Mouse (Mus musculus): ENCODE data around the gene Pth2r. TPM values are rescaled to one million over a fixed set of nuclear protein-coding genes. Genes with fewer than 3 reads are reported as not detected.
A peak's percentile ranks its signal among the peaks of the same experiment; 100 is the strongest.

Gene Pth2r
- polyA plus RNA-seq, 1 experiment from 2014 or later: 0.10 TPM

DNA sequence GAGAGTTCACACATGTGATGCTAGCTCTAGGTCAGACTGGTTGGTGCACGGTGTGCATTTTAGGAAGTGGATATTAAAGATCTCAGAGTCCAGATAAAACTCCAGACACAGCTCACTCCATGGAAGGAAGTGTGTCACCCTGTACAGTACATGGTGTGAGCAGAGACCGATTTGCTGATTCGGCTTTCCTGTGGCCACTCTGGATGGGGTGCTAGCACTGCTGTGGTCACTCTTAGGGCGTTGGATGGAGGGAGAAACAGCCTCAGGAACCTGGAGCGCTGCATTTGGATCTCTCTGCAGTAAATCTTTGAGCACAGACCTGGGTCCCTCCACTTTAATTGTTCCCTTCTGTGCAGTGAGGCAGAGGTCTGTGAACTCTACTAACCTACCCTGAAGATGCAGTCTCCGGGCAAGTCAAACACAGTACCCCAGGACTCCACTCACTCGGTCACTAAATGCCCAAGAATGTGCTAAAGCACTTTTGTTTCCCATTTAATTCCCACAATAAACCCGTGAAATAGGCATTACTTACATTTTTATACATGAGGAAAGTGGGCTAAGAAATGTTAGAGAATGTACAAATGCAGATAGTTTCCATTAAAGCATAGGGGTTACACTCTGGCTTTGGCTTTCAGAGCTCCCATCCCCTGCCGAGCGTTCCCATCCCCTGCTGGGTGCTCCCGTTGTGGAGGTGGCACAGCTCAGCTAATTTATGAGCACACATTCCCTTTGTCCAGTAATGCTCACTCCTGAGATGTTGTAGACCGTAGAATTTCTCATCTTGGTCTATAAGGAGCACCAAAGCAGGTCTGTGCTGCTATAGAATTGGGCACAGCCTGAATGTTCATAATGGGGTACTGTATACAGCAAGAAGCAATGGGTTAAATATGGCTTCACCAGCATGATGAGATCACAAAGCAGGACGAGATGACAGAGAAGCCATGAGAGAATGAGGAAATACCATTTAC lies 32.5 kb downstream of the Pth2r start:
- no peak overlapping the region for H3K4me2 ChIP-seq (ENCODE audit: low read depth, low read length)
- no peaks in the 10 kb centered on the region for H3K36me3 ChIP-seq (ENCODE audit: control insufficient read depth, insufficient read depth, low read length)
- H3K27ac ChIP-seq (replicated peaks; ENCODE audit: low read depth, low read length): no peak overlapping the region
- DNase-seq (ENCODE audit: low spot score) (no peak), ATAC-seq (ENCODE audit: low read depth) (no peak)
- H3K4me3 ChIP-seq (ENCODE audit: low read depth, low read length): no peak overlapping the region
- WGBS: 58% methylated on average over 13 of the region's 13 CpGs
- H3K4me1 ChIP-seq (ENCODE audit: control insufficient read depth, insufficient read depth, low read length): no peaks in the 10 kb centered on the region
- peaks cover 19% of the 10 kb centered on the region for H3K27me3 ChIP-seq (replicated peaks; ENCODE audit: control insufficient read depth, insufficient read depth, low read length)
- H3K9me3 ChIP-seq (ENCODE audit: control insufficient read depth, low read length): no peaks in the 10 kb centered on the region
- H3K9ac ChIP-seq (ENCODE audit: low read depth, low read length): no peak overlapping the region

DNA sequence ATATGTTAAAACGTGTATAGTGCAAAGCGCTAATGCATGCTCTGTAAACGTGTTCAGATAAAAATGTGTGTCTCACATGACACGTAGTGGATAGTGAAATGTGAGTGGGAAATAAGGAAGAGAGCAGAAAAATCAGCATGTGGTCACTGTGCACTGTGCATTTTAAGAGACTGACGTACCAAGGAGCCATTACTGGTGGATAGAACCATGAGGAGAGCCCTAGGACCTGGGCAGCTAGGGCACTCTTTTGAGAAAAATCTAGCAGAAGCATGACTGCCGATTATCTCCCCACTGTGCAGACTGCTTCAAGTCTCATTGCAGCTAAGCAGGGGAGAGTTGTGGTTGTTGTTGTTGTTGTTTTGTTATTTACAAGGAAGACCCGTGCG lies 33.2 kb downstream of the Pth2r start:
- H3K9me3 ChIP-seq (ENCODE audit: control insufficient read depth, low read length): no peaks in the 10 kb centered on the region
- H3K9ac ChIP-seq (ENCODE audit: low read depth, low read length): no peak overlapping the region
- no peak overlapping the region for H3K27ac ChIP-seq (replicated peaks; ENCODE audit: low read depth, low read length)
- ATAC-seq (ENCODE audit: low read depth): no peak
- DNase-seq (ENCODE audit: low spot score): no peak
- no peak overlapping the region for H3K4me2 ChIP-seq (ENCODE audit: low read depth, low read length)
- H3K4me3 ChIP-seq (ENCODE audit: low read depth, low read length): no peak overlapping the region
- 80% methylated on average over 8 of the region's 8 CpGs for WGBS
- H3K4me1 ChIP-seq (ENCODE audit: control insufficient read depth, insufficient read depth, low read length): no peaks in the 10 kb centered on the region
- H3K27me3 ChIP-seq (replicated peaks; ENCODE audit: control insufficient read depth, insufficient read depth, low read length): peaks cover 18% of the 10 kb centered on the region
- no peaks in the 10 kb centered on the region for H3K36me3 ChIP-seq (ENCODE audit: control insufficient read depth, insufficient read depth, low read length)

DNA sequence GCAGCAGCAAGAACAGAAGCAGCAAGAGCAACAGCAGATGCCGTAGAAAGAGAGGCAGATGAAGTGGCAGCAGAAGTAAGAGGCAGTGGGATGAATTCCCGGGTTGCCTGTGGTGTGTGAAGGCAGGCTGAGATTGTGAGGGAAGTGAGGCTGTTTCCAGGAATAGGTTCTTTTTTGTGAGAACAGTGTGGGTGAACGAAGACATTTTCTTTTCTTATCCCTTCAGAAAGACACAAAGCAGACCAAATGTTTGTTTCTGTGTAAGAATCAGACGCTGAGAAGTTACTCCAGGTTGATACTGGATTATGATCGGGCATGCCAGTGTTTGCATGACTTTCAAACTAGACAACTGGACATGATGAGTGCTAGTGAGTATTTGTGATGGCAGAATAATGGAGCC lies 52.2 kb downstream of the Pth2r start:
- no peaks in the 10 kb centered on the region for H3K9me3 ChIP-seq (ENCODE audit: control insufficient read depth, low read length)
- no peaks in the 10 kb centered on the region for H3K36me3 ChIP-seq (ENCODE audit: control insufficient read depth, insufficient read depth, low read length)
- ATAC-seq (ENCODE audit: low read depth): no peak
- no peak overlapping the region for H3K27ac ChIP-seq (replicated peaks; ENCODE audit: low read depth, low read length)
- 88% methylated on average over 5 of the region's 5 CpGs for WGBS
- H3K4me1 ChIP-seq (ENCODE audit: control insufficient read depth, insufficient read depth, low read length): no peaks in the 10 kb centered on the region
- no peak overlapping the region for H3K4me3 ChIP-seq (ENCODE audit: low read depth, low read length)
- H3K4me2 ChIP-seq (ENCODE audit: low read depth, low read length): no peak overlapping the region
- DNase-seq (ENCODE audit: low spot score): no peak
- H3K27me3 ChIP-seq (replicated peaks; ENCODE audit: control insufficient read depth, insufficient read depth, low read length): no peaks in the 10 kb centered on the region
- no peak overlapping the region for H3K9ac ChIP-seq (ENCODE audit: low read depth, low read length)

DNA sequence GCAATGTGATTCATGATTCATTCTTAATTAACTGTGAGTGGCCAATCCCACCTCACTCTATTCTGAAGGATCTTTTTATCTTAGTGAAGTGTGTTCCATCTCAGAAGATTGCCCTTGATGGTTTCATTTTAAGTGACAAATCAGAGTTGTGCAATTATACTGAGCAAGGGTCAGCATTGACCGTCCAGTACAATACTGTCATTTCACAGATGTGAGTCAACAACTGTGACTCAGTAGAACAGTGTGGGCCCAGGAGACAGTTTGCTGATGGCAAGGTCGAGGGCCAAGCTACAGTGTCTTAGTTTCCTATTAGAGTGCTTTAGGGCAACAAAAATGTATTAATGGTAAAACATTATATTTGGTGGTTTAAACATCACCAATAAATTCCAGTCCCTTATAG lies 55.9 kb downstream of the Pth2r start:
- WGBS: 79% methylated on average over 2 of the region's 2 CpGs

DNA sequence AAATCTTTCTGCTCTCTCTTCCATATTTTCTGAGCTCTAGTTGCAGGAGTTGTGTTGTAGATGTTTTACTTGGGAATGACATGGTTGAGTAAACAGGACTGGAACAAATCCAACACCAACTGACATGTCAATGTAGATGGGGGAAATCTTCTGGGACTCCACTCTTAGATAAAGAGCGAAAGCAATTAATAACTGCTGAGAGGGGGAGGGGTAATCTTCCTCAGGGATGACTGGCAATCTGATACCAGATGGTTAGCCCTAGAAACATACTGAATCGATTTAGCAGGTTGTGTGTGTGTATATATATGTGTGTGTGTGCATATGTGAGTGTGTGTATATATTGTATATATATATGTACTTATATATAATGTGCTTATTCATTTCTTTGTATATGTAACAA lies 58.4 kb downstream of the Pth2r start:
- Histone ChIP-seq H3K4me2 (ENCODE audit: low read depth, low read length) (no peak overlapping the region), H3K27me3 (replicated peaks; ENCODE audit: control insufficient read depth, insufficient read depth, low read length) (no peaks in the 10 kb centered on the region), H3K36me3 (ENCODE audit: control insufficient read depth, insufficient read depth, low read length) (no peaks in the 10 kb centered on the region), H3K27ac (replicated peaks; ENCODE audit: low read depth, low read length) (no peak overlapping the region), H3K4me1 (ENCODE audit: control insufficient read depth, insufficient read depth, low read length) (no peaks in the 10 kb centered on the region), H3K9ac (ENCODE audit: low read depth, low read length) (no peak overlapping the region), H3K4me3 (ENCODE audit: low read depth, low read length) (no peak overlapping the region), H3K9me3 (ENCODE audit: control insufficient read depth, low read length) (no peaks in the 10 kb centered on the region)
- ATAC-seq (ENCODE audit: low read depth) (no peak), DNase-seq (ENCODE audit: low spot score) (no peak)
- WGBS: 44% methylated on average over 2 of the region's 2 CpGs

More for the DNA sequence above, 55.9 kb downstream of the Pth2r start:
- no peaks in the 10 kb centered on the region for H3K9me3 ChIP-seq (ENCODE audit: control insufficient read depth, low read length)
- no peaks in the 10 kb centered on the region for H3K4me1 ChIP-seq (ENCODE audit: control insufficient read depth, insufficient read depth, low read length)
- H3K4me3 ChIP-seq (ENCODE audit: low read depth, low read length): no peak overlapping the region
- ATAC-seq (ENCODE audit: low read depth) (no peak), DNase-seq (ENCODE audit: low spot score) (no peak)
- H3K36me3 ChIP-seq (ENCODE audit: control insufficient read depth, insufficient read depth, low read length): no peaks in the 10 kb centered on the region
- H3K27me3 ChIP-seq (replicated peaks; ENCODE audit: control insufficient read depth, insufficient read depth, low read length): no peaks in the 10 kb centered on the region
- H3K27ac ChIP-seq (replicated peaks; ENCODE audit: low read depth, low read length): no peak overlapping the region
- H3K4me2 ChIP-seq (ENCODE audit: low read depth, low read length): no peak overlapping the region
- no peak overlapping the region for H3K9ac ChIP-seq (ENCODE audit: low read depth, low read length)

DNA sequence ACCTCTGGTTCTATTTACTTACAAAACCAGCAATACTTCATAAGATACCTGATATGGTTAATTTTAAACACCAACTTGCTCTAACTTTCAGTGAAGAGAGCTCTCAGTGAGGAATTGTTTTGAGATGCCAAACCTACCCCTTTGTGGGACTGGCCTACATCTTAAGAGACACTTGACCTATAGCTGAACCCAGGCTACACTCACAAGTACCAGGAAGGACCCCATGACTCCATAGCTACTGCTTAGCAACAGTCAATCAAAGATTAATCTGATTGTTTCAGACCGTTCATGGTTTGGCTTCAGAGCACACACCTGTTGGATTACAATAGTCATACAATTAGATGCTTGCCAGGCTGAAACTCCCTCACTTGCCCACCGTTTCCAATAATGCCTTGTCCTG lies 71.1 kb downstream of the Pth2r start:
- no peak overlapping the region for H3K4me3 ChIP-seq (ENCODE audit: low read depth, low read length)
- H3K36me3 ChIP-seq (ENCODE audit: control insufficient read depth, insufficient read depth, low read length): no peaks in the 10 kb centered on the region
- WGBS: 56% methylated on average over 2 of the region's 2 CpGs
- DNase-seq (ENCODE audit: low spot score) (no peak), ATAC-seq (ENCODE audit: low read depth) (peak; percentile 60; the same call in 1 of the 2 replicates)
- H3K9me3 ChIP-seq (ENCODE audit: control insufficient read depth, low read length): no peaks in the 10 kb centered on the region
- no peak overlapping the region for H3K27ac ChIP-seq (replicated peaks; ENCODE audit: low read depth, low read length)
- no peak overlapping the region for H3K4me2 ChIP-seq (ENCODE audit: low read depth, low read length)
- no peaks in the 10 kb centered on the region for H3K27me3 ChIP-seq (replicated peaks; ENCODE audit: control insufficient read depth, insufficient read depth, low read length)
- no peaks in the 10 kb centered on the region for H3K4me1 ChIP-seq (ENCODE audit: control insufficient read depth, insufficient read depth, low read length)
- H3K9ac ChIP-seq (ENCODE audit: low read depth, low read length): no peak overlapping the region

DNA sequence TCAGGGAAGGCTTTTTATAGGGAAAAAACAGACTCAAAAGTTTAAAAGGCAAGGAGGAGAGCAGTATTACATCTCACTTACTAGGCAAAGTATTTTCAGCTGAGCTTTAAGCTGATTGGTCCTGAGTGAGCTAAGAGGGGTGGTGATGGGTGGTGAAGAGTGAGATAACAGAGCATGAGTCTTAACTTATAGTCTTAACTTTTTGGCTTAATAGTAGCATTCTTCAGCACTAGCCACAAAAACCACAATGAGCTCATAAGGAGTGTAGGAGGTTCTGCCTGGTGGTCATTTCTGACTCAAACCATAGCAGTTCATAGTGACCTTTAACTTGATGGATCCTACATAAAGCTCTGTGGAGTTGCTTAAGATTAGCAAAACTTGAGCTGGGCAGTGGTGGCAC lies 72.3 kb downstream of the Pth2r start:
- Histone ChIP-seq H3K27ac (replicated peaks; ENCODE audit: low read depth, low read length) (no peak overlapping the region), H3K9me3 (ENCODE audit: control insufficient read depth, low read length) (no peaks in the 10 kb centered on the region), H3K4me2 (ENCODE audit: low read depth, low read length) (no peak overlapping the region), H3K4me1 (ENCODE audit: control insufficient read depth, insufficient read depth, low read length) (no peaks in the 10 kb centered on the region), H3K4me3 (ENCODE audit: low read depth, low read length) (no peak overlapping the region), H3K27me3 (replicated peaks; ENCODE audit: control insufficient read depth, insufficient read depth, low read length) (no peaks in the 10 kb centered on the region), H3K36me3 (ENCODE audit: control insufficient read depth, insufficient read depth, low read length) (no peaks in the 10 kb centered on the region), H3K9ac (ENCODE audit: low read depth, low read length) (no peak overlapping the region)
- no peak for DNase-seq (ENCODE audit: low spot score)
- no peak for ATAC-seq (ENCODE audit: low read depth)

DNA sequence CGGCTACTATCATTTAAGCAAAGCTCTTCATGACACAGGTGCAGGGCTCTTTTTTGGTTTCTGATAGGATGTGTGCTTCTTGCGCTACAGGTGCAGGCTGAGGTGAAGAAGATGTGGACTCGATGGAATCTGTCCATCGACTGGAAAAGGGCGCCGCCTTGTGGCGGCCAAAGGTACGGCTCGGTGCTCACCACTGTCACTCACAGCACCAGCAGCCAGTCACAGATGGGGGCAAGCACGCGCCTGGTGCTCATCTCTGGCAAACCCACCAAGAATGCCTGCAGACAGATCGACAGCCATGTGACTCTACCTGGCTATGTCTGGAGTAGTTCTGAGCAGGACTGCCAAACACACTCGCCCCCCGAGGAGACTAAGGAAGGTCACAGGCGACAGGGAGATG lies 106.5 kb downstream of the Pth2r start:
- H3K4me2 ChIP-seq (ENCODE audit: low read depth, low read length): no peak overlapping the region
- DNase-seq (ENCODE audit: low spot score) (no peak), ATAC-seq (ENCODE audit: low read depth) (no peak)
- no peaks in the 10 kb centered on the region for H3K9me3 ChIP-seq (ENCODE audit: control insufficient read depth, low read length)
- no peak overlapping the region for H3K4me3 ChIP-seq (ENCODE audit: low read depth, low read length)
- no peaks in the 10 kb centered on the region for H3K36me3 ChIP-seq (ENCODE audit: control insufficient read depth, insufficient read depth, low read length)
- no peaks in the 10 kb centered on the region for H3K4me1 ChIP-seq (ENCODE audit: control insufficient read depth, insufficient read depth, low read length)
- no peak overlapping the region for H3K27ac ChIP-seq (replicated peaks; ENCODE audit: low read depth, low read length)
- no peaks in the 10 kb centered on the region for H3K27me3 ChIP-seq (replicated peaks; ENCODE audit: control insufficient read depth, insufficient read depth, low read length)
- H3K9ac ChIP-seq (ENCODE audit: low read depth, low read length): no peak overlapping the region
- 39% methylated on average over 15 of the region's 15 CpGs for WGBS

DNA sequence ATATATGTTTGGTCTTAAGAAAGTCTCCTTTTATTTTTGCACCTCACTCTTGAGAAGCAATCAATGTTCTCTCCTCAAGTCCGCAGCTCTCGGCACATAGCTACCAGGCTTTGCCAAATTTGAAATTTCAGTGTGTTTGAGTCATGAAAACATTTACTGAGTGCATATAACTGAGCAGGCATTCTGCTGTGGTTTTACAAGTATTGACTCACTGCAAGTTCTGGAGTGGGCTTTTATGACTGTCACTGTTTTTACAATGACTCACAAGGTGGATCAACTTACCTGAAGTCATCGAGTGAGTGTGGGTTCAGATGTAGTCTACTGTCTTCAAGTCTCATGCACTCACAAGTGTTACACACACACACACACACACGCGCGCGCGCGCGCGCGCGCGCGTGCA lies 107.8 kb downstream of the Pth2r start:
- DNase-seq (ENCODE audit: low spot score): no peak
- no peaks in the 10 kb centered on the region for H3K36me3 ChIP-seq (ENCODE audit: control insufficient read depth, insufficient read depth, low read length)
- WGBS: 92% methylated on average over 15 of the region's 15 CpGs
- H3K27me3 ChIP-seq (replicated peaks; ENCODE audit: control insufficient read depth, insufficient read depth, low read length): no peaks in the 10 kb centered on the region
- no peak overlapping the region for H3K9ac ChIP-seq (ENCODE audit: low read depth, low read length)
- H3K4me3 ChIP-seq (ENCODE audit: low read depth, low read length): no peak overlapping the region
- H3K4me2 ChIP-seq (ENCODE audit: low read depth, low read length): no peak overlapping the region
- H3K9me3 ChIP-seq (ENCODE audit: control insufficient read depth, low read length): no peaks in the 10 kb centered on the region
- H3K27ac ChIP-seq (replicated peaks; ENCODE audit: low read depth, low read length): no peak overlapping the region
- no peaks in the 10 kb centered on the region for H3K4me1 ChIP-seq (ENCODE audit: control insufficient read depth, insufficient read depth, low read length)
- no peak for ATAC-seq (ENCODE audit: low read depth)

All from embryonic facial prominence, embryonic 14.5 days (tissue).